Mouse (Mus musculus): ENCODE data around the gene Htra1.

DNA sequence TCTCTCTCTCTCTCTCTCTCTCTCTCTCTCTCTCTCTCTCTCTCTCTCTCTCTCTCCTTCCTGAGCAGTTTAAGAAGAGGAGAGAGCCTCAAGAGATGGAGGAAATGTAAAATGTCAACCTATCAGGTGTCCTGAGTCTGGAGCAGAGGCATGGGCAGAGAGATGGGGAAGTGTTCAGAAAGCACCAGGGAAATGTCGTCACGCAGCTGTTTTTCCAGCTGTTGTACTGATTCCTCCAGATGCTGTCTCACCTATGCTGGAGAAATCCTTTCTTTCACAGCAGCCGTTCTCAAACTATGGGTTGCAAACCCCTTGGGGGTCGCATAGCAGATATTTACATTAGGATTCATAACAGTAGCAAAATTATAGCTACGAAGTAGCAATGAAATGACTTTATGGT lies 30.5 kb downstream of the Htra1 start:
- TF ChIP-seq CTCF (conservative IDR thresholded peaks at IDR 0.05; ENCODE audit: insufficient read depth, insufficient read length, low read depth, low read length) (no peak), POLR2A (IDR thresholded peaks at IDR 0.05; ENCODE audit: low read depth, low read length) (no peak)
